Mouse (Mus musculus) lung, postnatal 0 days (tissue): ENCODE measurements around the gene Lrig2.

ENCODE experiments used
- CTCF ChIP-seq: IDR thresholded peaks from 2 replicates; pipeline ENCODE4 v1.5.1; 2016; ENCODE audit warnings: antibody characterized with exemption, mild to moderate bottlenecking
- EP300 ChIP-seq: IDR thresholded peaks from 2 replicates; pipeline ENCODE4 v1.6.1; 2016; ENCODE audit warnings: antibody characterized with exemption, mild to moderate bottlenecking, control low read depth

DNA sequence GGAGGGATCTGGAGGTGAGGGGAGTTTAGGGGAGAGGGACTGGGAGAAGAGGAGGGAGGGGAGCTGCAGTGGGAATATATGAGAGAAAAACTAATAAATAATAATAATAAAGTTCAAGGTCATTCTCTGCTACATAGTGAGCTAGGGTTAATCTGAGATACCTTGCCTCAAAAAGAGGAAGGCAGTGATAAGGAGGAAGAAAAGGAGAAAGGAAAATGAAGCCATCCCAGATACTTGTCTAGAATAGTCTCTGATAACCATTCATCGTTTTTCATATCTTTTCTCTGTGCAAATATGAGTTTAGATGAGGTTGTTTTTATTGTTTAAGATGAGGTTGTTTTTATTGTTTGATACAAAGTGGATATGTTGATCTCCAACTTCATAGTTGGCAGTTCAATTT, 13.3 kb upstream of the Lrig2 start:
- TF ChIP-seq CTCF (no peak), EP300 (no peak)
